Mouse (Mus musculus) megakaryocyte-erythroid progenitor cell, adult 5-6 weeks (primary cell): ENCODE measurements around the gene Ankrd22. TPM values are rescaled to one million over a fixed set of nuclear protein-coding genes. Genes with fewer than 3 reads are reported as not detected.

Experiments used
- ATAC-seq: replicated peaks from 2 replicates; pipeline ENCODE4 v1.8.0; 2016; ENCODE audit warnings: mild to moderate bottlenecking, inconsistent platforms; ENCODE audit not compliant: severe bottlenecking, poor library complexity, low FRiP score, low TSS enrichment
- total RNA-seq, 2 experiments: library from RNA; stranded (forward) in 1 of 2; stranded (reverse) in 1 of 2; fragments of 200-1000, 215-1000 nt in 1 of 2; fragments of >200 nt in 1 of 2; fragmentation: Nextera tagmentation in 1 of 2; gene quantifications; 2 replicates each; pipeline ENCODE4 v1.2.3; 2014 to 2017

The Ankrd22 gene
- total RNA-seq, 2 experiments from 2014 or later: not detected

GRCm38 (mm10) chr19:34101888-34102287 is 64.0 kb downstream of the Ankrd22 start:
- ATAC-seq: no peak

DNA sequence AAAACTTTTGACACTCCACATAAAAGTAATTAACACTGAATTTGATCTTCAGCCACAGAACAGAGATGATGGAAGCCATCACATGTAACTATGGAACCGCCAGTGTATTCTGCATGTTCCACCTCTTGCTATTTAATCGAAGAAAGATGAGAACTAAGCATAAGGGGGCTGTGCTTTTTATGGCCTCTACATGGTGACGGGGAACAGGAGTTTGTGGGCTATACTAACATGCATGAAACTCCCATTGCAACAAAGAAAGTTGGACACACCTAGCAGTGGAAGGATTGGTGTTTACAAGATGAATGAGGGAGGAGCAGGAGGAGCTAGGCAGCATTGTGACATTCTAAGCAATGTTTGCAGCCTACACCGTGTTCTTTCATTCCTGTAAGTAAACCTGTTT is 65.2 kb downstream of the Ankrd22 start, which contains the start of gene Lipm:
Lipm (plus strand) TSS at position 301 of the 400 bp plus-strand sequence.
- no peak for ATAC-seq

DNA sequence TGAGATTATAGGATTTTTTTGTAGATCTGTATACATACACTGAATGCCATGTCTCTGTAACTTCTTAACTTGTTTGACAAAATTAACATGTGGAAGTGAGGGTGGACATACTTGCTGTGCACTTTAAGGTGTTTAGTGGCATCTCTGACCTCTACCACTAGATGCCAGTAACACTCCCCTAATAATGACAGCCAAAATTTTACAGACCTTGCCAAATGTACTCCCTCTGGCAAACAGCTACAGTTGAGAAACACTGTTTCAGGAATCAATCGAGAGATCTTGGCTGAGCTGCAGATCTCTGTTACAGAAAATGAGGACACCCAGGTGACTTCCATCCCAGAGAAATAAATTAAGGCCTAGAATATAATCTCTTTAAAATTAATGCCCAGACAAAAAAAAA is 69.6 kb downstream of the Ankrd22 start:
- no peak for ATAC-seq

GRCm38 (mm10) chr19:34095381-34095780 is 70.5 kb downstream of the Ankrd22 start:
- no peak for ATAC-seq

GRCm38 (mm10) chr19:34089011-34089680 is 76.7 kb downstream of the Ankrd22 start:
- no peak for ATAC-seq

- ATAC-seq: no peak
These were observed 87.7 kb downstream of the Ankrd22 start for GRCm38 (mm10) chr19:34078130-34078529.

DNA sequence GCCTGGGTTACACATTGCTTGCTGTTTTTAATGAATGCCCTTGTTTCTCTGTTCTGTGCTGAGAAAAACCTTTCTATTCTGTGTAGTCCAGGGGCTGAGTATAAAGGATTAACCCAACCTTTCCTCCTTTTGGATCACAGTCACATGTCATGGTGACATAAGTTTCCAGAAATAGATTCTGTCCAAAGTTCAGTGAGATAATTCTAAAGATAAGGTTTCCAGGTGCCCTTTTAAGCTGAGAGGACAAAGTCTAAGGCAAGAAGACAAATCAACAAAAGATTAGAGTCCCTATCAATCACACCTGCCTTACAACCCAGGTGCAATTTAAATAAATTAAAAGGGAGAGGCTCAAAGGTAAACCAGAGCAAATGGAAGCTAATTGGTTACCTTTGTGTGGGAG is 91.6 kb downstream of the Ankrd22 start:
- ATAC-seq: no peak

Other genes with a start within 250 kb of the Ankrd22 start
- not detected in 2 replicates for gene Lipf, start 204.9 kb downstream of the Ankrd22 start, total RNA-seq (2014; fragmentation: Nextera tagmentation)
- gene Lipf, start 204.9 kb downstream of the Ankrd22 start, total RNA-seq (2017): not detected in 2 replicates
- not detected in 2 replicates for gene Lipk, start 157.8 kb downstream of the Ankrd22 start, total RNA-seq (2014; fragmentation: Nextera tagmentation)
- not detected in 2 replicates for gene Lipk, start 157.8 kb downstream of the Ankrd22 start, total RNA-seq (2017)
- not detected in 2 replicates for gene Lipn, start 98.7 kb downstream of the Ankrd22 start, total RNA-seq (2014; fragmentation: Nextera tagmentation)
- gene Lipn, start 98.7 kb downstream of the Ankrd22 start, total RNA-seq (2017): not detected in 2 replicates
- not detected in 2 replicates for gene Lipm, start 65.1 kb downstream of the Ankrd22 start, total RNA-seq (2014; fragmentation: Nextera tagmentation)
- gene Lipm, start 65.1 kb downstream of the Ankrd22 start, total RNA-seq (2017): not detected in 2 replicates
- 4.5 and 15.8 TPM in 2 replicates for gene Stambpl1, start 26.2 kb upstream of the Ankrd22 start, total RNA-seq (2014; fragmentation: Nextera tagmentation)
- 4.0 and 5.8 TPM in 2 replicates for gene Stambpl1, start 26.2 kb upstream of the Ankrd22 start, total RNA-seq (2017)
- not detected in 2 replicates for gene Acta2, start 89.5 kb upstream of the Ankrd22 start, total RNA-seq (2014; fragmentation: Nextera tagmentation)
- gene Acta2, start 89.5 kb upstream of the Ankrd22 start, total RNA-seq (2017): not detected in 2 replicates
- not detected in 2 replicates for gene Fas, start 124.6 kb upstream of the Ankrd22 start, total RNA-seq (2014; fragmentation: Nextera tagmentation)
- 1.2 and 1.8 TPM in 2 replicates for gene Fas, start 124.6 kb upstream of the Ankrd22 start, total RNA-seq (2017)